Mouse (Mus musculus): ENCODE data around the gene Olfr111. TPM values are rescaled to one million over a fixed set of nuclear protein-coding genes. Genes with fewer than 3 reads are reported as not detected.

Olfr111 gene
- polyA plus RNA-seq, 1 experiment from 2014 or later: not detected

DNA sequence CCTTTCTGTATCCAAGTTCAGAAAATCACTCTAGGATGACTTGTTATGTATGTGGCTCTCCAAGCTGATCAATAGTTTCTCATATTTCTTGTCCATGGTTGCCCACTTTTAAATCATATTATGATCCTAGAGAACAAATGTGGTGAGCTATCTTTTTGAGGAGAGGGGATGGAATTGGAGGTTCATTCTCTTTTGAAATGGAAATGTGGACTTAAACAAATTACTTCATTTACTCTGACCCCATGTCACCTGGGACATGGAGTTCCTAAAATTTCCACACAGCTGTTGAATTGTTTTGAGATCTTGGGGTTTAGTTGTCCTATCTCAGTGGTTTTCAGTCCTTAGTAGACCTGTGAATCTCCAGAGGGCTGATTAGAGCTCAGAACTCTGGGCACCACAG, 69.7 kb downstream of the Olfr111 start, which contains the start of gene Olfr113:
TSS of gene Olfr113 (minus strand) at position 101 of the 400 bp plus-strand sequence.
- ATAC-seq (ENCODE audit: insufficient read depth, low FRiP score, low read depth): no peak
- H3K4me2 ChIP-seq: no peak within 1 kb of the TSS
- no peak within 1 kb of the TSS for H3K9ac ChIP-seq
- H3K36me3 ChIP-seq: no peaks in the 10 kb centered on the region
- no peaks in the 10 kb centered on the region for H3K27me3 ChIP-seq (replicated peaks)
- no peak within 1 kb of the TSS for H3K4me3 ChIP-seq (replicated peaks)
- no peak within 1 kb of the TSS for H3K27ac ChIP-seq
- no peaks in the 10 kb centered on the region for H3K9me3 ChIP-seq
- H3K4me1 ChIP-seq: no peaks in the 10 kb centered on the region

Other genes with a start within 250 kb of the Olfr111 start
- gene Olfr98, start 244.3 kb upstream of the Olfr111 start, polyA plus RNA-seq (2015; fragmentation: Nextera tagmentation; extraction: Ambion mirVana): not detected in 2 replicates
- gene H2-M3, start 237.8 kb upstream of the Olfr111 start, polyA plus RNA-seq (2015; fragmentation: Nextera tagmentation; extraction: Ambion mirVana): 4.2 and 4.9 TPM in 2 replicates
- not detected in 2 replicates for gene Olfr99, start 224.6 kb upstream of the Olfr111 start, polyA plus RNA-seq (2015; fragmentation: Nextera tagmentation; extraction: Ambion mirVana)
- not detected in 2 replicates for gene Olfr101, start 203.7 kb upstream of the Olfr111 start, polyA plus RNA-seq (2015; fragmentation: Nextera tagmentation; extraction: Ambion mirVana)
- not detected in 2 replicates for gene Olfr102, start 191.0 kb upstream of the Olfr111 start, polyA plus RNA-seq (2015; fragmentation: Nextera tagmentation; extraction: Ambion mirVana)
- not detected in 2 replicates for gene Olfr103, start 168.3 kb upstream of the Olfr111 start, polyA plus RNA-seq (2015; fragmentation: Nextera tagmentation; extraction: Ambion mirVana)
- gene Olfr104-ps, start 148.4 kb upstream of the Olfr111 start, polyA plus RNA-seq (2015; fragmentation: Nextera tagmentation; extraction: Ambion mirVana): not detected in 2 replicates
- not detected in 2 replicates for gene Olfr105-ps, start 129.0 kb upstream of the Olfr111 start, polyA plus RNA-seq (2015; fragmentation: Nextera tagmentation; extraction: Ambion mirVana)
- not detected in 2 replicates for gene Olfr106-ps, start 117.6 kb upstream of the Olfr111 start, polyA plus RNA-seq (2015; fragmentation: Nextera tagmentation; extraction: Ambion mirVana)
- not detected in 2 replicates for gene Olfr107, start 108.8 kb upstream of the Olfr111 start, polyA plus RNA-seq (2015; fragmentation: Nextera tagmentation; extraction: Ambion mirVana)
- not detected in 2 replicates for gene Olfr108, start 62.5 kb upstream of the Olfr111 start, polyA plus RNA-seq (2015; fragmentation: Nextera tagmentation; extraction: Ambion mirVana)
- not detected in 2 replicates for gene Olfr109, start 49.1 kb upstream of the Olfr111 start, polyA plus RNA-seq (2015; fragmentation: Nextera tagmentation; extraction: Ambion mirVana)
- not detected in 2 replicates for gene H2-M2, start 24.5 kb upstream of the Olfr111 start, polyA plus RNA-seq (2015; fragmentation: Nextera tagmentation; extraction: Ambion mirVana)
- gene Olfr110, start 15.6 kb upstream of the Olfr111 start, polyA plus RNA-seq (2015; fragmentation: Nextera tagmentation; extraction: Ambion mirVana): not detected in 2 replicates
- not detected in 2 replicates for gene Olfr112, start 61.4 kb downstream of the Olfr111 start, polyA plus RNA-seq (2015; fragmentation: Nextera tagmentation; extraction: Ambion mirVana)
- gene Olfr113, start 69.6 kb downstream of the Olfr111 start, polyA plus RNA-seq (2015; fragmentation: Nextera tagmentation; extraction: Ambion mirVana): not detected in 2 replicates
- not detected in 2 replicates for gene Olfr114, start 84.7 kb downstream of the Olfr111 start, polyA plus RNA-seq (2015; fragmentation: Nextera tagmentation; extraction: Ambion mirVana)
- not detected in 2 replicates for gene Olfr115, start 119.1 kb downstream of the Olfr111 start, polyA plus RNA-seq (2015; fragmentation: Nextera tagmentation; extraction: Ambion mirVana)
- gene Olfr116, start 119.2 kb downstream of the Olfr111 start, polyA plus RNA-seq (2015; fragmentation: Nextera tagmentation; extraction: Ambion mirVana): not detected in 2 replicates
- not detected in 2 replicates for gene Olfr117, start 155.8 kb downstream of the Olfr111 start, polyA plus RNA-seq (2015; fragmentation: Nextera tagmentation; extraction: Ambion mirVana)
- gene Olfr118, start 159.0 kb downstream of the Olfr111 start, polyA plus RNA-seq (2015; fragmentation: Nextera tagmentation; extraction: Ambion mirVana): not detected in 2 replicates
- not detected in 2 replicates for gene Olfr119, start 188.5 kb downstream of the Olfr111 start, polyA plus RNA-seq (2015; fragmentation: Nextera tagmentation; extraction: Ambion mirVana)
- not detected in 2 replicates for gene Olfr120, start 213.8 kb downstream of the Olfr111 start, polyA plus RNA-seq (2015; fragmentation: Nextera tagmentation; extraction: Ambion mirVana)
- not detected in 2 replicates for gene Olfr121, start 240.8 kb downstream of the Olfr111 start, polyA plus RNA-seq (2015; fragmentation: Nextera tagmentation; extraction: Ambion mirVana)

Data from stomach, embryonic 15.5 days (tissue).